Mouse (Mus musculus): Measurements from ENCODE around the gene Sfn. TPM values are rescaled to one million over a fixed set of nuclear protein-coding genes. Genes with fewer than 3 reads are reported as not detected.

Gene Sfn
- polyA plus RNA-seq, 1 experiment from 2014 or later: 11.6 TPM

GRCm38 (mm10) chr4:133626221-133626620 is 24.3 kb upstream of the Sfn start:
- Histone ChIP-seq H3K36me3 (ENCODE audit: control insufficient read depth, insufficient read depth, low read length) (no peaks in the 10 kb centered on the region), H3K4me1 (replicated peaks; ENCODE audit: control insufficient read depth, insufficient read depth, low read length) (no peaks in the 10 kb centered on the region), H3K9me3 (ENCODE audit: control insufficient read depth, low read length) (no peaks in the 10 kb centered on the region), H3K4me2 (ENCODE audit: low read depth, low read length, severe bottlenecking) (no peak overlapping the region), H3K4me3 (ENCODE audit: low read depth, low read length) (no peak overlapping the region), H3K27me3 (ENCODE audit: control insufficient read depth, insufficient read depth, low read length) (no peaks in the 10 kb centered on the region), H3K27ac (ENCODE audit: low read depth, low read length) (no peak overlapping the region), H3K9ac (ENCODE audit: low read length) (no peak overlapping the region)
- ATAC-seq (replicated peaks; ENCODE audit: low FRiP score) (no peak), DNase-seq (ENCODE audit: low spot score) (no peak)
- WGBS: 43% methylated on average over 5 of the region's 5 CpGs

DNA sequence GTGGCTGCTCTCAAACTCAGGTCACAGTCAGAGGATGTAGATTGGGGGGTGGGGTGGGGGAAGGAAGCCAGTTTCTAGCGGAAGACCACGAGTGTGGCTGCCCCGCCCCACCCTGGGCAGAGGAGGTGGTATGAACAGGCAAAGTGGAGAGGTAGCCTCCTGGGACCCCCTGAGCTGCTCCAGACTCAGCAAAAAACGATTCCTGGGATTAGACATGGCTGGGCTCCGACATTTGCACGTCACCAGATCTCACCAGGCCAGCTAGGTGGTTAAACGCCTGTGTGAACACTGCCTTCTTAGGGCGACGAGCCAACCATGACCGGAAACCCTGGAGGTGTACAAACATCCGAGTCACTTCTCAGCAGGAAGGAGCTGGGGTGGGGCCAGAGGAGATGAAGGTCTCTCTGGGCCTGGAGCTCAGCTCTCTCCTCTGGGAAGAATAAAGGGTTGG is 23.7 kb upstream of the Sfn start:
- WGBS: 64% methylated on average over 11 of the region's 11 CpGs
- H3K4me3 ChIP-seq (ENCODE audit: low read depth, low read length): no peak overlapping the region
- ATAC-seq (replicated peaks; ENCODE audit: low FRiP score) (no peak), DNase-seq (ENCODE audit: low spot score) (no peak)
- no peak overlapping the region for H3K4me2 ChIP-seq (ENCODE audit: low read depth, low read length, severe bottlenecking)
- H3K36me3 ChIP-seq (ENCODE audit: control insufficient read depth, insufficient read depth, low read length): no peaks in the 10 kb centered on the region
- no peaks in the 10 kb centered on the region for H3K4me1 ChIP-seq (replicated peaks; ENCODE audit: control insufficient read depth, insufficient read depth, low read length)
- no peaks in the 10 kb centered on the region for H3K27me3 ChIP-seq (ENCODE audit: control insufficient read depth, insufficient read depth, low read length)
- no peaks in the 10 kb centered on the region for H3K9me3 ChIP-seq (ENCODE audit: control insufficient read depth, low read length)
- H3K9ac ChIP-seq (ENCODE audit: low read length): no peak overlapping the region
- no peak overlapping the region for H3K27ac ChIP-seq (ENCODE audit: low read depth, low read length)

GRCm38 (mm10) chr4:133624830-133625229 is 22.9 kb upstream of the Sfn start:
- H3K4me2 ChIP-seq (ENCODE audit: low read depth, low read length, severe bottlenecking): no peak overlapping the region
- no peak overlapping the region for H3K27ac ChIP-seq (ENCODE audit: low read depth, low read length)
- no peak for ATAC-seq (replicated peaks; ENCODE audit: low FRiP score)
- no peaks in the 10 kb centered on the region for H3K36me3 ChIP-seq (ENCODE audit: control insufficient read depth, insufficient read depth, low read length)
- H3K4me3 ChIP-seq (ENCODE audit: low read depth, low read length): no peak overlapping the region
- WGBS: 90% methylated on average over 7 of the region's 7 CpGs
- no peaks in the 10 kb centered on the region for H3K27me3 ChIP-seq (ENCODE audit: control insufficient read depth, insufficient read depth, low read length)
- no peak for DNase-seq (ENCODE audit: low spot score)
- H3K4me1 ChIP-seq (replicated peaks; ENCODE audit: control insufficient read depth, insufficient read depth, low read length): no peaks in the 10 kb centered on the region
- no peaks in the 10 kb centered on the region for H3K9me3 ChIP-seq (ENCODE audit: control insufficient read depth, low read length)
- no peak overlapping the region for H3K9ac ChIP-seq (ENCODE audit: low read length)

- no peak overlapping the region for H3K9ac ChIP-seq (ENCODE audit: low read length)
- 82% methylated on average over 11 of the region's 11 CpGs for WGBS
These were observed 20.3 kb upstream of the Sfn start for GRCm38 (mm10) chr4:133622161-133622695.

DNA sequence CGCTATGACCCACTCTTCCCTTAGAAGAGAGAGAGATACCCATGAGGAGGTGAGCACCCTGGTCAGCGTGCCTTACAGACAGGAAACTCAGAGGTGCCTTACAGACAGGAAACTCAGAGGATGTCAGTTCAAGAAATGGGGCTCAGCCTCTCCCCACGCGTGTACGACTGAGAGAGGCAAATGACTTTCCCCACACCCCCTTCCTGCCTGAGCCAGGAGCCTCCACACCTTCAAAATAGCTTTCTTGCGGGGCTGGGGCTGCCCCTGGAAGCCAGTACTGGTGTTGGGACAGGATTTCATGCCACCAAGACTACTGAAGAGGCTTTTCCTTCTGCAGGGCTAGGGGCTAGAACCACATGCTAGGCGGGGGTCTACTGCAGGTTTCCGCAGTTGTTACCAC is 18.7 kb upstream of the Sfn start:
- Histone ChIP-seq H3K4me3 (ENCODE audit: low read depth, low read length) (no peak overlapping the region), H3K9ac (ENCODE audit: low read length) (no peak overlapping the region), H3K27ac (ENCODE audit: low read depth, low read length) (no peak overlapping the region), H3K36me3 (ENCODE audit: control insufficient read depth, insufficient read depth, low read length) (no peaks in the 10 kb centered on the region), H3K9me3 (ENCODE audit: control insufficient read depth, low read length) (no peaks in the 10 kb centered on the region), H3K4me1 (replicated peaks; ENCODE audit: control insufficient read depth, insufficient read depth, low read length) (no peaks in the 10 kb centered on the region), H3K27me3 (ENCODE audit: control insufficient read depth, insufficient read depth, low read length) (no peaks in the 10 kb centered on the region), H3K4me2 (ENCODE audit: low read depth, low read length, severe bottlenecking) (no peak overlapping the region)
- DNase-seq (ENCODE audit: low spot score) (no peak), ATAC-seq (replicated peaks; ENCODE audit: low FRiP score) (no peak)
- WGBS: 91% methylated on average over 8 of the region's 8 CpGs

More at GRCm38 (mm10) chr4:133622161-133622695, 20.3 kb upstream of the Sfn start:
- H3K4me3 ChIP-seq (ENCODE audit: low read depth, low read length): no peak overlapping the region
- H3K27ac ChIP-seq (ENCODE audit: low read depth, low read length): no peak overlapping the region
- H3K27me3 ChIP-seq (ENCODE audit: control insufficient read depth, insufficient read depth, low read length): no peaks in the 10 kb centered on the region
- no peaks in the 10 kb centered on the region for H3K4me1 ChIP-seq (replicated peaks; ENCODE audit: control insufficient read depth, insufficient read depth, low read length)
- H3K9me3 ChIP-seq (ENCODE audit: control insufficient read depth, low read length): no peaks in the 10 kb centered on the region
- ATAC-seq (replicated peaks; ENCODE audit: low FRiP score): no peak
- no peak overlapping the region for H3K4me2 ChIP-seq (ENCODE audit: low read depth, low read length, severe bottlenecking)
- no peak for DNase-seq (ENCODE audit: low spot score)
- H3K36me3 ChIP-seq (ENCODE audit: control insufficient read depth, insufficient read depth, low read length): no peaks in the 10 kb centered on the region

GRCm38 (mm10) chr4:133619473-133620136 is 17.6 kb upstream of the Sfn start:
- 86% methylated on average over 4 of the region's 4 CpGs for WGBS
- Histone ChIP-seq H3K4me3 (ENCODE audit: low read depth, low read length) (no peak overlapping the region), H3K36me3 (ENCODE audit: control insufficient read depth, insufficient read depth, low read length) (no peaks in the 10 kb centered on the region), H3K4me1 (replicated peaks; ENCODE audit: control insufficient read depth, insufficient read depth, low read length) (no peaks in the 10 kb centered on the region), H3K9ac (ENCODE audit: low read length) (no peak overlapping the region), H3K27me3 (ENCODE audit: control insufficient read depth, insufficient read depth, low read length) (no peaks in the 10 kb centered on the region), H3K9me3 (ENCODE audit: control insufficient read depth, low read length) (no peaks in the 10 kb centered on the region), H3K4me2 (ENCODE audit: low read depth, low read length, severe bottlenecking) (no peak overlapping the region), H3K27ac (ENCODE audit: low read depth, low read length) (no peak overlapping the region)
- DNase-seq (ENCODE audit: low spot score) (no peak), ATAC-seq (replicated peaks; ENCODE audit: low FRiP score) (no peak)

GRCm38 (mm10) chr4:133617936-133618335 is 16.0 kb upstream of the Sfn start:
- H3K9me3 ChIP-seq (ENCODE audit: control insufficient read depth, low read length): no peaks in the 10 kb centered on the region
- H3K9ac ChIP-seq (ENCODE audit: low read length): no peak overlapping the region
- H3K4me1 ChIP-seq (replicated peaks; ENCODE audit: control insufficient read depth, insufficient read depth, low read length): no peaks in the 10 kb centered on the region
- H3K4me2 ChIP-seq (ENCODE audit: low read depth, low read length, severe bottlenecking): no peak overlapping the region
- no peak overlapping the region for H3K27ac ChIP-seq (ENCODE audit: low read depth, low read length)
- ATAC-seq (replicated peaks; ENCODE audit: low FRiP score) (no peak), DNase-seq (ENCODE audit: low spot score) (no peak)
- WGBS: 94% methylated on average over 11 of the region's 11 CpGs
- peaks cover 3% of the 10 kb centered on the region; the same call in 1 of the 2 replicates for H3K36me3 ChIP-seq (ENCODE audit: control insufficient read depth, insufficient read depth, low read length)
- H3K4me3 ChIP-seq (ENCODE audit: low read depth, low read length): no peak overlapping the region
- no peaks in the 10 kb centered on the region for H3K27me3 ChIP-seq (ENCODE audit: control insufficient read depth, insufficient read depth, low read length)

DNA sequence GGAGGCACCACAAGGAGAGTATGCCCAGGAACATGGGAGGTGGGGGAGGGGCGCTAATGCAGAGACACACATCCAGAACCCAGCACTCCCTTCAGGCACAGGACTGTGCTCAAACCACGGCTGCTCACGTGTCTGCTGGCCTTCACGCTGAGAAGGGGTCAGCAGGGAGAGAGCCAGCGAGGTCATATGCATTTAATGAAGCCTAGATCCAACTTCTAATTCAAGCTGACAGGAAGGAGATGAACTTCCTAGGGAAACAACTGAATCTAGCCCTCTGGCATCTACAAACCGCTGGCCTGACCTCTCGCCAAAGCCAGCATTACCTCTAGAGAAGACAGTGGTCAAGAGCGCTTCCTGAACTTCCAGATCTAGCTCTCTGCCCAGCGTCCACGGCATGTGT is 13.4 kb upstream of the Sfn start:
- Histone ChIP-seq H3K9ac (ENCODE audit: low read length) (no peak overlapping the region), H3K27ac (ENCODE audit: low read depth, low read length) (no peak overlapping the region), H3K9me3 (ENCODE audit: control insufficient read depth, low read length) (no peaks in the 10 kb centered on the region; the same call in 1 of the 2 replicates), H3K36me3 (ENCODE audit: control insufficient read depth, insufficient read depth, low read length) (peaks cover 14% of the 10 kb centered on the region; the same call in 1 of the 2 replicates), H3K27me3 (ENCODE audit: control insufficient read depth, insufficient read depth, low read length) (no peaks in the 10 kb centered on the region), H3K4me1 (replicated peaks; ENCODE audit: control insufficient read depth, insufficient read depth, low read length) (no peaks in the 10 kb centered on the region), H3K4me2 (ENCODE audit: low read depth, low read length, severe bottlenecking) (no peak overlapping the region), H3K4me3 (ENCODE audit: low read depth, low read length) (no peak overlapping the region)
- WGBS: 84% methylated on average over 10 of the region's 10 CpGs
- ATAC-seq (replicated peaks; ENCODE audit: low FRiP score) (no peak), DNase-seq (ENCODE audit: low spot score) (no peak)

- no peaks in the 10 kb centered on the region for H3K27me3 ChIP-seq (ENCODE audit: control insufficient read depth, insufficient read depth, low read length)
- 90% methylated on average over 8 of the region's 8 CpGs for WGBS
- peaks cover 14% of the 10 kb centered on the region; the same call in 1 of the 2 replicates for H3K36me3 ChIP-seq (ENCODE audit: control insufficient read depth, insufficient read depth, low read length)
- H3K9me3 ChIP-seq (ENCODE audit: control insufficient read depth, low read length): no peaks in the 10 kb centered on the region; the same call in 1 of the 2 replicates
- DNase-seq (ENCODE audit: low spot score) (no peak), ATAC-seq (replicated peaks; ENCODE audit: low FRiP score) (no peak)
- H3K9ac ChIP-seq (ENCODE audit: low read length): no peak overlapping the region
- no peaks in the 10 kb centered on the region for H3K4me1 ChIP-seq (replicated peaks; ENCODE audit: control insufficient read depth, insufficient read depth, low read length)
- no peak overlapping the region for H3K4me3 ChIP-seq (ENCODE audit: low read depth, low read length)
- no peak overlapping the region for H3K4me2 ChIP-seq (ENCODE audit: low read depth, low read length, severe bottlenecking)
- H3K27ac ChIP-seq (ENCODE audit: low read depth, low read length): no peak overlapping the region
These were observed 12.3 kb upstream of the Sfn start for GRCm38 (mm10) chr4:133614274-133614761.

Measured in forebrain, embryonic 11.5 days (tissue).